Mouse (Mus musculus) hindbrain, embryonic 11.5 days (tissue): ENCODE data around the gene Smad3. TPM values are rescaled to one million over a fixed set of nuclear protein-coding genes. Genes with fewer than 3 reads are reported as not detected.
A peak's percentile ranks its signal among the peaks of the same experiment; 100 is the strongest.

Experiments used
- ATAC-seq: fragments of 200-750 bp; cut with Nextera tagmentation; 2 replicates; pipeline ENCODE4 v1.8.0; 2017; ENCODE audit warnings: mild to moderate bottlenecking, moderate TSS enrichment, moderate library complexity; ENCODE audit not compliant: low FRiP score
- DNase-seq: peaks from one replicate; pipeline ENCODE4 v3.0.0-alpha.2; 2015; ENCODE audit warnings: low spot score
- H3K27ac ChIP-seq: fragments of 300-500 bp; sonication (generic); 2 replicates; pipeline ENCODE4 v1.5.1; 2014; ENCODE audit warnings: mild to moderate bottlenecking, low read depth, low read length
- H3K27me3 ChIP-seq: fragments of 300-500 bp; sonication (generic); 2 replicates; pipeline ENCODE4 v1.6.1; 2014; ENCODE audit warnings: mild to moderate bottlenecking, low read length, moderate library complexity, mixed read lengths; ENCODE audit not compliant: control insufficient read depth, insufficient read depth
- H3K36me3 ChIP-seq: fragments of 300-500 bp; sonication (generic); 2 replicates; pipeline ENCODE4 v1.6.1; 2014; ENCODE audit warnings: mild to moderate bottlenecking, low read length, moderate library complexity, mixed read lengths; ENCODE audit not compliant: control insufficient read depth, insufficient read depth
- H3K4me1 ChIP-seq: fragments of 300-500 bp; sonication (generic); replicated peaks from 2 replicates; pipeline ENCODE4 v1.6.1; 2014; ENCODE audit warnings: low read length, mixed read lengths; ENCODE audit not compliant: control insufficient read depth, insufficient read depth
- H3K4me2 ChIP-seq: fragments of 300-500 bp; sonication (generic); replicated peaks from 2 replicates; pipeline ENCODE4 v1.6.1; 2014; ENCODE audit warnings: mild to moderate bottlenecking, low read depth, low read length
- H3K4me3 ChIP-seq: fragments of 300-500 bp; sonication (generic); 2 replicates; pipeline ENCODE4 v1.5.1; 2014; ENCODE audit warnings: low read depth, low read length
- H3K9ac ChIP-seq: fragments of 300-500 bp; sonication (generic); 2 replicates; pipeline ENCODE4 v1.6.1; 2014; ENCODE audit warnings: low read depth, low read length
- H3K9me3 ChIP-seq: fragments of 300-500 bp; sonication (generic); 2 replicates; pipeline ENCODE4 v1.6.1; 2016; ENCODE audit warnings: low read length; ENCODE audit not compliant: control insufficient read depth
- WGBS: fragments of 180-500 bp; shearing (Covaris S2); extraction: QIAGEN DNeasy Blood & Tissue Kit; methylation state at CpG from one replicate; pipeline ENCODE4 v1.1.7; 2014; 5-methylcytosine and 5-hydroxymethylcytosine counted together
- polyA plus RNA-seq: library from polyadenylated mRNA; unstranded; fragments of >200 nt; fragmentation: Nextera tagmentation; extraction: Ambion mirVana; gene quantifications from 2 replicates; pipeline ENCODE4 v1.2.1, GENCODE M21; 2014

The Smad3 gene
- polyA plus RNA-seq, 1 experiment from 2014 or later, result 16.0 TPM

GRCm38 (mm10) chr9:63790222-63790621, 32.4 kb upstream of the Smad3 start:
- H3K4me3 ChIP-seq, result no peak overlapping the region
- no peaks in the 10 kb centered on the region for H3K27me3 ChIP-seq
- H3K27ac ChIP-seq, result no peak overlapping the region
- DNase-seq (no peak), ATAC-seq (no peak)
- H3K4me2 ChIP-seq, result no peak overlapping the region
- no peaks in the 10 kb centered on the region for H3K9me3 ChIP-seq
- WGBS, result 88% methylated on average over 4 of the region's 4 CpGs
- H3K9ac ChIP-seq, result no peak overlapping the region
- H3K36me3 ChIP-seq, result no peaks in the 10 kb centered on the region
- peaks cover 3% of the 10 kb centered on the region; the same call in 1 of the 2 replicates for H3K4me1 ChIP-seq

DNA sequence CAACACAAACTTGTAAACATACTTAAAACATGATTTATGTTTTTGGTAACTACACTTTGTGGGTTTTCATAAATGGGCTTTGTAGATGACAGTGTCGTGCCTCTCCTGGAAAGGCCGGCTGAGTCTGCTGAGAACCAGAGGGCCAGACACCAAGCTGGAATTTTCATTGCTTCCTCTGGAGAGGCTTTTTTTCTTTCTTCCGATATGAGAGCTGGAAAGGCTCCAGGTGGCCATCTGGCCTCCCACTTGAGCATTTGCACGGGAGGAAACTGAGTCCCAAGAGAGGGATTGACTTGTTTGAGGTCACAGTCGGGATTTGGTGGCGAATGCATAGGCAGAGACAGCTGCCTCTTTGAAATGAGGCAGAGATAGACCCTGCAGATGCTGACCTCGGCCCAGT, 31.6 kb upstream of the Smad3 start:
- no peak overlapping the region for H3K4me2 ChIP-seq
- no peaks in the 10 kb centered on the region for H3K27me3 ChIP-seq
- H3K27ac ChIP-seq, result no peak overlapping the region
- H3K9ac ChIP-seq, result no peak overlapping the region
- no peaks in the 10 kb centered on the region for H3K36me3 ChIP-seq
- ATAC-seq (no peak), DNase-seq (no peak)
- 70% methylated on average over 7 of the region's 7 CpGs for WGBS
- no peaks in the 10 kb centered on the region for H3K9me3 ChIP-seq
- peaks cover 3% of the 10 kb centered on the region; the same call in 1 of the 2 replicates for H3K4me1 ChIP-seq
- no peak overlapping the region for H3K4me3 ChIP-seq

- no peak overlapping the region for H3K9ac ChIP-seq
- 36% methylated on average over 3 of the region's 3 CpGs for WGBS
- DNase-seq (no peak), ATAC-seq (no peak)
- no peak overlapping the region for H3K4me2 ChIP-seq
- H3K36me3 ChIP-seq, result no peaks in the 10 kb centered on the region
- H3K4me1 ChIP-seq, result peaks cover 5% of the 10 kb centered on the region; the same call in 1 of the 2 replicates
- H3K27ac ChIP-seq, result no peak overlapping the region
- no peak overlapping the region for H3K4me3 ChIP-seq
- no peaks in the 10 kb centered on the region for H3K27me3 ChIP-seq
- no peaks in the 10 kb centered on the region for H3K9me3 ChIP-seq
Measured at GRCm38 (mm10) chr9:63787606-63788005, 29.8 kb upstream of the Smad3 start.

DNA sequence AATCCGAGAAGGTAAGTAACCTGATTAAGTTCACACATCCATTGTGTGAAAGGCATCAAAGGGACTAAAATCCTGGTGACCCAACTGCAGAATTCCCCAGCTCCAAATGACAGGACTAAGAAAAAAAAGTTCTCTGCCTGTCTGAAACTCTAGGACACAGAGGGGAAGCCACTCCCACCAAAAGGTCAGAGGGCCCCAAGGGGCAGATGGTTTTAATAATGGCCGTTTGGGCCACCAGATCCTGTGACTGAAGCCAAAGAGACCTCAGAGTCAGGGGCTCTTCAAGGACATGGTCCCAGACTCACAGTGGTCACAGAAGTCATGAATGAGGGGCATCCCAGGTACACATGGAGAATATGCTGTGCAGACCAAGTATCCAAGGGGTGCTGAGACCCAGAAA, 29.3 kb upstream of the Smad3 start:
- ATAC-seq (no peak), DNase-seq (no peak)
- 17% methylated on average over 2 of the region's 2 CpGs for WGBS

GRCm38 (mm10) chr9:63786026-63786670, 28.4 kb upstream of the Smad3 start:
- Histone ChIP-seq H3K27me3 (no peaks in the 10 kb centered on the region), H3K27ac (no peak overlapping the region), H3K4me1 (peaks cover 9% of the 10 kb centered on the region), H3K4me3 (no peak overlapping the region), H3K9ac (no peak overlapping the region), H3K36me3 (no peaks in the 10 kb centered on the region), H3K9me3 (no peaks in the 10 kb centered on the region), H3K4me2 (no peak overlapping the region)
- DNase-seq, result no peak
- ATAC-seq, result no peak
- WGBS, result 10% methylated on average over 5 of the region's 5 CpGs

More for the DNA sequence above, 29.3 kb upstream of the Smad3 start:
- H3K9ac ChIP-seq, result no peak overlapping the region
- H3K27me3 ChIP-seq, result no peaks in the 10 kb centered on the region
- peaks cover 8% of the 10 kb centered on the region for H3K4me1 ChIP-seq
- no peak overlapping the region for H3K4me3 ChIP-seq
- H3K4me2 ChIP-seq, result no peak overlapping the region
- H3K9me3 ChIP-seq, result no peaks in the 10 kb centered on the region
- no peaks in the 10 kb centered on the region for H3K36me3 ChIP-seq
- H3K27ac ChIP-seq, result no peak overlapping the region

DNA sequence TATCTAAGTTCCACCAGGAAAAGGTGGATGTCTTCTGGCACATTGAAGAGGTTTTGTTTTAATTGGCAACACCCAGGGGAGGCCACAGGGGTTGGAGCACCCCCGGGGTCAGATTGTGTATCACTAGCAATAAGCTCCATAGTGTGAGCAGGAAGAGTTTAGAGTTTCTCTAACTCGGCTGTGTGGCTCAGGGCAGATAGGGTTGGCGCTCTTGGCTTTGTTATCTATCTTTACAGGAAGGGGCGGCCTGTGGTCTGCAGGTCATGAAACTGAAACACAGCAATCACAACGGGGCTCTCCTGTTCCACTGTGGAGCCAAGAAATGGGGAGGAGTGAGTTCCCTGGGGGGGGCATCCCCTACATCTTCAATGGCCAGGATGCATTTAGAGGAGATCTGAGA, 27.7 kb upstream of the Smad3 start:
- Histone ChIP-seq H3K36me3 (no peaks in the 10 kb centered on the region), H3K9me3 (no peaks in the 10 kb centered on the region), H3K4me3 (no peak overlapping the region), H3K4me2 (no peak overlapping the region), H3K27ac (no peak overlapping the region), H3K27me3 (no peaks in the 10 kb centered on the region), H3K9ac (no peak overlapping the region), H3K4me1 (peaks cover 9% of the 10 kb centered on the region)
- DNase-seq (no peak), ATAC-seq (no peak)
- 54% methylated on average over 5 of the region's 5 CpGs for WGBS

DNA sequence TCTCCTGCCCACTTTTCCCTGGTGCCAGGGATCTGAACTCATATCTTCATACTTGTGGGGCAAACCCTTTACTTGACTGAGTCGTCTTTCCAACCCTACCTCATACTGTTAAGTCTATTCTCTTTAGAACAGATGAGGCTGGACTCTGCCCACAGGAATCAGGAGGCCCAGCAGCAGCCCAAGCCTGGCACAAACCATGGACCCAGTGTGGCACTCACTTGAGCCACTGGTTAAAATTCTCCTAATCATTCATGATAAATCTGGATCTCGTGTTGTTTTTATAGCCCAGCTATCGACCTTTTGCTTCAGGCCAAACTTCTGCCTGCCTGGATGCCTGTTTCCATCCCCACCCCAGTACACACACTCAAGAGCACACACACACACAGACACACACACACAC, 26.8 kb upstream of the Smad3 start:
- Histone ChIP-seq H3K9ac (no peak overlapping the region), H3K4me3 (no peak overlapping the region), H3K27ac (no peak overlapping the region), H3K27me3 (no peaks in the 10 kb centered on the region), H3K9me3 (no peaks in the 10 kb centered on the region), H3K4me1 (peaks cover 9% of the 10 kb centered on the region), H3K4me2 (no peak overlapping the region), H3K36me3 (no peaks in the 10 kb centered on the region)
- 92% methylated on average over 3 of the region's 3 CpGs for WGBS
- DNase-seq (no peak), ATAC-seq (no peak)

DNA sequence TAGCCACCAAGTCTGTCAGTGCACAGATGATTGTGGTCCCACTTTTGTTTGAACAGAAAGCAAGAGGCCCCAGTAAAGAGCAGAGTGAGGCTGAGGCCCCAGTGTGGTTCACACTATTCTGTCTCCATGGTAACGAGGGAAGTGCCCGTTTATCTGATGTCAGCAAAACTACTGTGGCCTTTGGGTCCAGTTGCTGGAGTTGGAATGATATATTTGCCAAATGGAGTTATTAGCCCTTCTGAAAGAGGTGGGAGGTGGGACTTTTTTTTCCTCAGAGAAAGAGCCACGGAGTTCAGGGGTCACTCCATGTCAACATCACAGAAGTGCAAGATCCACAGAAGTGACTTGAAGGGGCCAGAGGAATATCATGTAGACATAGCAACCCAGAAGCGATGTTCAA, 24.9 kb upstream of the Smad3 start:
- no peak for ATAC-seq
- H3K36me3 ChIP-seq, result no peaks in the 10 kb centered on the region
- 22% methylated on average over 4 of the region's 4 CpGs for WGBS
- no peak overlapping the region for H3K27ac ChIP-seq
- no peaks in the 10 kb centered on the region for H3K9me3 ChIP-seq
- no peak overlapping the region for H3K4me3 ChIP-seq
- H3K9ac ChIP-seq, result no peak overlapping the region
- H3K4me2 ChIP-seq, result no peak overlapping the region
- no peaks in the 10 kb centered on the region for H3K27me3 ChIP-seq
- peaks cover 9% of the 10 kb centered on the region for H3K4me1 ChIP-seq
- DNase-seq, result peak; percentile 45

DNA sequence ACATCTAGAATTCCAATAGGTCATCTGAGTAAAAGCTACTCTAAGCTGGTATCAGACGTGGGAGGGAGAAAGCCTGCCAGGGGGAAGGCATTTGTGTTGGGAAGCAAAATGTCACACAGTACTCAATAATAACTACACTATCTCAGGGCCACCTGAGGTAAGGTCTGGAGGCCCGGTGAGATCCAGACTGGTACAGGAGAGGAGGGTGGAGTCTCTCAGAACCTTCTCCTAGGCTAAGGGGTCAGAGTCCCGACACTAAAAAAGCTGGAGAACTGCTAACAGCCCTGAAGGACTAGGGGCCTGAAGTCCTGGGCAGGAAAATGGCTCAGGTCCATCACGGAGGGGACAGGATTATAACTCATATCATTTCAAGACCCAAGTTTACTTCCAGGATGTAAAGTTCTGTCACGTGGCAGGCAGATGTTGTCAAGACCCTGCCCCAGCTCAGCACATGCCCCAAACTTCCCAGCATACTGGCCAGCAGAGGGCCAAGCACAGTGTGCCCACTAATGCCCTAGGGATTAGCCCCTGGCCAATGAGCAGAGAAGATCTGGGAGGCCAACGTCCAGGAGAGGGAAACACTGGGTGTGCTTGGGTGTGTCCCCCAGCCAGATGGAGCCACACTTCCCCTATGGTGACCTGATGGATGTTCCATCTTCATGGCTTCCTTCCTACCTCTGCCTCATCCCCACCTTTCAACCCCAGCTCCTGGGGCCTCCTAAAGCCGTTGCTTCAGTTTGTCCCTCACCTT, 24.1 kb upstream of the Smad3 start:
- no peak overlapping the region for H3K4me2 ChIP-seq
- no peak overlapping the region for H3K27ac ChIP-seq
- 71% methylated on average over 7 of the region's 7 CpGs for WGBS
- peaks cover 9% of the 10 kb centered on the region for H3K4me1 ChIP-seq
- H3K4me3 ChIP-seq, result no peak overlapping the region
- ATAC-seq, result no peak
- H3K9me3 ChIP-seq, result no peaks in the 10 kb centered on the region
- no peak overlapping the region for H3K9ac ChIP-seq
- no peak for DNase-seq
- no peaks in the 10 kb centered on the region for H3K36me3 ChIP-seq
- no peaks in the 10 kb centered on the region for H3K27me3 ChIP-seq
